Mouse (Mus musculus) megakaryocyte, embryonic 14.5 days (primary cell): Measurements from ENCODE around the gene Zfp970.
"Not testable (repeated sequence)": the region's sequence is repeated elsewhere in the genome, so short reads cannot be mapped to it uniquely, and the experiment has no call there.

ENCODE experiments used
- FLI1 ChIP-seq: IDR thresholded peaks from 2 replicates; pipeline ENCODE4 v1.6.1; 2012; ENCODE audit warnings: low read length, inconsistent platforms, mixed read lengths
- GATA1 ChIP-seq: IDR thresholded peaks from 3 replicates; pipeline ENCODE4 v1.6.1; 2012; ENCODE audit warnings: mixed read lengths, low read length, inconsistent platforms, borderline replicate concordance

DNA sequence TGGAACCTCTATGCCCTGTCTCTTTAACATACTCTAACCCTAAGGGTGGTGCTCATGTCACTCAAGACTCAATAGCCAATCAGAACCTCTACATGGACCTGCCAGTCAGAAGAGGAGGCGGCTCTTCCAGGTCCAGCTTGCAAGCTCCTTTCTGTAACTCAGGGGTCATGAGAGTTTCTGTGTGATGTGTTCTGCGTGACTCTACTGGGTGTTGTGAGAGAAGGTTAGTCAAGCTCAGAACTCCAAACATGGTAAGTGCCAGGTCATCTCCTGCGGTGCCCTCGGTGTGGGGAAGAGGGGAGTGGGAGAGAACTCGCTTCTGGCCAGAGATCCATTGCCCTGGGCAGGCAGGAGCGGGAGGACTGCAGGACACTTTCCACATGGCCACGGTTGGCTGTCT lies 33.5 kb downstream of the Zfp970 start, which contains the start of gene Gm14403:
- TF ChIP-seq FLI1, GATA1: not testable (repeated sequence)
